Mouse (Mus musculus) frontal cortex, postnatal 14 days (tissue): ENCODE results near the gene Acsm3.
"Not testable (repeated sequence)": the region's sequence is repeated elsewhere in the genome, so short reads cannot be mapped to it uniquely, and the experiment has no call there.

Source experiments
- DNase-seq, 2 experiments: peaks; one replicate each; pipeline ENCODE4 v3.0.0; 2022; ENCODE audit warnings: low spot score in 2 of 2

Gene Acsm3

DNA sequence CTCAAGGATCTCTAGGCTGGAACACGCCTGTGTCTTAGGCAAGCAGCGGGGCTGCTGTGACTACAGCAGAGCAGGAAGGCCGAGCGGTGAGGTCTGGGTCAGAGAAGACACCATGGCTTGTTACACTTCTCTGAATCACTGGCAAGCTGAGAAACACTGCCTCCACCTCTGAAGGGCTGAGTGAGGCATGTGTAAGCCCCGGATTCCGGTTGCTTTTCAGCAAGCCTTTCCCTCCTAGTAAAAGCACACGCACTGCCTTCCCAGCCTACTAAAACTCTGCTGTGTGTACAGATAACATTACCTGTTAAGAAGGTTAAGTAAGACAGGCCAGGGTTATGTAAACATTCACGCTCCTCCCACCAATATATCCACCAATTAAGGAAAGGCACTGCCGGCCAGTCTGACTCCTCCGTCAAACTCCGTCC is at the start of gene Acsm3:
Gene Acsm3 (plus strand): TSS at position 397 of the 425 bp plus-strand sequence.
- DNase-seq = no peak

DNA sequence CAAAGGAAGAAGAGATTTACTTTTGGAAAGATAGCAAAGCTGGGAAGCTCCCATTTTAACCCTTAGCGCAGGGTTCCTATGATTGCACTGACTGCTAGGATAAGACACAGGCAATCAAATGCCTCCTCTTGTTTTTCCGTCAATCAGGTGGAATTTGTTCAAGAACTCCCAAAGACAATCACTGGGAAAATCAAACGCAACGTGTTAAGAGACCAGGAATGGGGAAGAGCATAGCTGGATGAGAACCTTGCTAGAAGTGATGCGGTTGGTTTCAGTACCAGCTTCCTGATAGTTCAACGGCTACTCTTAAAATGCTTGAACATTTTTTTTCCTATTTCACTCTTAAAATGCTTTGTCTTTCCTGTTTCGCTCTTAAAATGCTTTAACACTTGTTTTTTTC is 46.6 kb upstream of the Acsm3 start:
- DNase-seq = no peak

DNA sequence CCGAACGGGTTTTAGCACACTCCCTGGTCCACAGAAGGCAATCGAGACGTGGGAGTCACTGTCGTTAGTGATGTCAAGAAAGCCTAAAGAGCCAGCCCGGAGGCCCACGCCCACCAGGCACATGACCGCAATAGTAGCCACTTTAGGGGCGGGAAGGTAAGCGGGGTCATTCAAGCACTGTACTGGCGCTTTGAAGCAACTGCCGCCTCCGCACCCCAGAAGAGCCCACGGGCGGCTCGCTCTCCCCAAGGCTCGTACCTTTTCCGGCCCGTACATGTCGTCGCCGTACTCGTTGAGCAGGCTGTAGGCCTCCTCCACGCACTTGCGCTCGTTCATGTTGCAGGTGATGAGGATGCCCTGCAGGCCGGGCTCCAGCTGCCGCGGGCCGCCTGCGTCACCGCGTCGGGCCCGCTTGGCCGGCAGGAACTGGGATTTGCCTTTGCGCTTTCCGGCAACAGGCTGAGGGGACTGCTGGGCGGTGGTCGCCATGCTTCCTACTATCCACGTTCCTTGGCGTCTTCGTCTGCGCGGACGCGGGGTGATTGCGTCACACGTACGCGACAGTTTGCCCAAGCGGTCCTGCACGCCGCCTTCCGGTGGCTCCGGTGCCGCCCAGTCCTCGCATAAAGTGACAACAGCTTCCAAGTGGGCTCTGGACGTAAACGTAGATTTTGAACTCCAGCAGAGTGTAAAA is 40.3 kb upstream of the Acsm3 start, which contains the start of gene Thumpd1:
Gene Thumpd1 (minus strand): TSS at position 546 of the 694 bp plus-strand sequence.
- DNase-seq = peak; percentile 88 to 95

DNA sequence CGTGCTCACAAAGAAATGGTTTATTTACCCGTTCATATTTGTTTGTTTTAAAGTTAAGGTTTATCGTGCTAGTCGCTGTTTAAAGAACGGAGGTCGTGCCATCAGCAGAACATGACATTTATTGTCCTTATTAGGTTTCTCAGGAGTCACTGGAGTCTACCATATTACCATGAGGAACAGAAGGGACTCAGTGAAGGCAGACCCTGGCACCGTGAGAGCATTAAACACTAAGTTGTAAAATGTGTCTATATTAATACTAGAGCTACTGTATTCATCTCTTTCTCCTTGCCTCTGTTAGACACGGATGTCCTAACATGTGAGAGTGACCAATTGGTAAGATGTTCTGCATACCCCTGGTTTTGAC is 39.8 kb upstream of the Acsm3 start:
- DNase-seq = no peak

DNA sequence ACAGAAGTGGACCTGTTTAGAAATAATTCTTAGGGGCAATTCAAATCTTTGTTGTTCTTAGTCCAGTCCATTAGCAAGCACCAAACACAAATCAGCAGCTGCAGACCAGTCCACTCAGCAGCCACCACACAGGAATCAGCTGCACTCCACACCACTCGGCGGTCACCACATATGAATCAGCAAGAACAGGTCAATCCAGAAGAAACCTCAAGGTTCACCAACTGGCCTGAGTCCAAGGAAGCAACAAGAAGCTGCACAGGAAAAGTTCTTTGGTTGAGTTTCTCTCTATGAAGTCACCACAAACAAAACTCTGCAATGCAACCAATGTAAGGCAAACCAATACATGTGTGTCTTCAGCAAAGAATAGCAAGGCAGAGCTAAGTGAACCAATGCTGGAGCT is 33.1 kb upstream of the Acsm3 start:
- DNase-seq = no peak

DNA sequence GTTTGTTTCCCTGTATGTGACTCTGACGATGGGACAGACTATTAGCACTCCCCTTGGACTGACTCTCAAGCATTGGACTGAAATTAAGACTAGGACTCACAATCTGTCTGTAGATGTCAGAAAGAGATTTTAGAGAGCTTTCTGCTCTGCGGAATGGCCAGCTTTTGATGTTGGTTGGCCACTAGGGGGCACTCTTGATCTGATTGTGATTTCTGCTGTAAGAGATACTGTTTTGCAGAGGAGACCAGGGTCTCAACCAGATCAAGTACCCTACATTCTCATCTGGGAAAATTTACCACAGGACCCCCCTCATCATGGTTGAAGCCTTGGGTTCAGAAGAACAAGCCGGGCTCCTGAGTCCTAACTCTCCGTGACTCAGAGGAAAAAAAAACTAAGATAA is 29.5 kb upstream of the Acsm3 start:
- not testable (repeated sequence) for DNase-seq

DNA sequence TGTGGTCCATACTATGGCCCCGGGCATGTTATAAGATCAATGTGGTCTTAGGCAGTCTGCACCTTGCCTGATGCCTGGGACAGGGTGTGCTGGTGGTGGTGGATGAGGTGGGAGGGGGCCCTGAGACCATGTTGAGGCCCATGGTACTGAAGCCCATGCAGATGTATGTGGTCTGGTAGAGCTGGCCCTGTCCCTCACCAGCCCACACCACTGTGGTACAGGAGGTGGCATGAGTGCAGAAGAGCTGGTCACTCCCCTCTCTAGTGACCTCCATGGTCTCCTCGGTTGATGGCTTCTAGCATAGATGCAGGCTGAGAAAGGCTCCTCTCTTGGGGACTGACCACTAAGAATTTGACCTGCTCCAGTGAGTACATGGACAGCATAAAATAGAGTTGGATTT is 21.8 kb upstream of the Acsm3 start:
- DNase-seq = no peak

DNA sequence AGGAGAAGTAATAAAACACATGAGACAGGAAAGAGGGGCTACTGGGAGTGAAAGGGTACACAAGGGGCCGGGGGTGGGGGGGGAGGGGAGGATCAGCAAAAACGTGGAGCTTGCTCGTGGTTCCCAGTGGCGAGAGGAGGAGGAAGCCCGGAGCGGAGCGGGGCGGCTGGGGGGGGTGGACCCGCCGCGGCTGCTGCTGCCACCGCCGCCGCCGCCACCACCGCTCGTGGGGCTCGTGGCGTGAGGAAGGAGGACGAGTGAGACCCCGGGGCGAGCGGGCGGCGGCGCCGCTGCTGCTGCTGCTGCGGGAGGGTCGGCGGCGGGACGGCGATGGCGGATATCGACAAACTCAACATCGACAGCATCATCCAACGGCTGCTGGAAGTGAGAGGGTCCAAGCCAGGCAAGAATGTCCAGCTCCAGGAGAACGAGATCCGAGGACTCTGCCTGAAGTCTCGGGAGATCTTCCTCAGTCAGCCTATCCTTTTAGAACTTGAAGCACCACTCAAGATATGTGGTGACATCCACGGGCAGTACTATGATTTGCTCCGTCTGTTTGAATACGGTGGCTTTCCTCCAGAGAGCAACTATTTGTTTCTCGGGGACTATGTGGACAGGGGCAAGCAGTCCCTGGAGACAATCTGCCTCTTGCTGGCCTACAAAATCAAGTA is 20.8 kb upstream of the Acsm3 start:
- DNase-seq = not testable (repeated sequence)

DNA sequence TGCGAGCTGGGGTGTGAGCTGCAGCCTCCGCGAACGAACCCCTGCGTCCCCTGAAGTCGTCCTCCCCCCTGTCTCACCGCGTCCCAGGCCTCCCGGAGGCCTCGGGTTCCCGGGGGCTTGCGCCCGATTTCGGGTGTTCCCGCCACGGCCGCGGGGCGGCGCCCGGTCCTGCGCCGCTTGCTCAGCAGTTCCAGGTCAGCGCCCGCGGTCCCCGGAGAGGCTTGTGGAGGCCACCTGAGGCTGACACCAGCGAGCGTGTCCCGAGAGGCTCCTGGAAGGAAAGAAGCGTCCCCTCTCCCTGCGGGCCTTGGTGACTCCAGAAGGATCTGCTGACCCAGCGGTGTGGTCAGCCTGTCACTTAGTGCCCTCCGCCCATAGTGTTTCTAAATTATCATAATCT is 16.4 kb upstream of the Acsm3 start:
- DNase-seq = no peak

DNA sequence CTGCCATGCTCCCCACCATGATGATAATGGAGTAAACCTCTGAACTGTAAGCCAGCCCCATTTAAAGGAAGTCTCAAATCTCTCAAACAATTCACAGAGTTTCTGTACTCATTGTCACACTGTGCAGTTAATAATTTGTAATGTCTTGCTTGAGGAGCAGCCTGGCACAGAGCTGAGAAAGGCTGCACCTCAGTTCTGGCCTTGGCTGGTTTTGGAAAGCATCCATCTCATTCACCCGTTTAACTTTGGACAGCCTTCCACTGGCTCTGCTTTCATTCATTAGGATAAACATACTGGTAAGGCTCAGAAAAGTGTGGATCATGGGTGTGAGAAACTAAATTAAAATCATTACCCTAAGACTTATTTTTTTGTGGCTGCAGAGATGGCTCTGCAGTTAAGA is 14.9 kb upstream of the Acsm3 start:
- DNase-seq = no peak

DNA sequence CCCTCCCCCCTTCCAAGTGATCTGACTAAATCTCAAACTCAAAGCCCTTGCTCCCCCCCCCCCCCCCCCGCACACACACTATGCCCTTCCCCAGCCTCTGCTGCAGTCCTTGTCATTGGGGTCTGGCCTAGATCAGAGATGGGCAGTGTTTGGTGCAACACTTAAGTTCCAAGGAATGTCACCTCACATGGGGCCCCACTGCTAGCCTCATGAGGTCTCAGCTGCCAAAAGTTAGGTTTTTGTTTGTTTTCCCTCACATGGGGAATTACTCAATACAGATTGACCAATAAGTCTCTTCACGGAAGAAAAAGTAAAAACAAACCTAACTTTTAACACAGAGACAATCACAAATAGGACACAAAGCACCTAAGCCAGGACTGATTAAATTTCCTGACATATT is 12.0 kb upstream of the Acsm3 start:
- no peak for DNase-seq

DNA sequence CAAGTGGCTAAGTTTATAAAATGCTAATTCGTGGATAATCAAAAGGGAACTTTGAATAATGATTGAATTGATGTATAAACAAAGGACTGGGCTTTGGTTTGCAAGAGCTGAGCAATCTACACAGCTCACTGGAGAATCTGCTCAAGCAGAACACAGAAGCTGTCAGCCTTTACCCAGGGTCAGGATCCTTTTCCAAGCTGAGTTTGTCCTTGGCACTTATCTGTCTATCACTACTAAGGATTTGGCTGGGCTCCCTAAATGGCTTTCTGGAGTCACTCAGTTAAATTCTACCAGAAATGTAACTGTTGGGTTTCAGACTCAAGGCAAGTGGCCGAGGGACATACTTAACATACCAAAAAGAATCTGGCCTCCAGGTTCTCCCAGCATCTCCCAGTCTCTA is 10.8 kb upstream of the Acsm3 start:
- DNase-seq = no peak

DNA sequence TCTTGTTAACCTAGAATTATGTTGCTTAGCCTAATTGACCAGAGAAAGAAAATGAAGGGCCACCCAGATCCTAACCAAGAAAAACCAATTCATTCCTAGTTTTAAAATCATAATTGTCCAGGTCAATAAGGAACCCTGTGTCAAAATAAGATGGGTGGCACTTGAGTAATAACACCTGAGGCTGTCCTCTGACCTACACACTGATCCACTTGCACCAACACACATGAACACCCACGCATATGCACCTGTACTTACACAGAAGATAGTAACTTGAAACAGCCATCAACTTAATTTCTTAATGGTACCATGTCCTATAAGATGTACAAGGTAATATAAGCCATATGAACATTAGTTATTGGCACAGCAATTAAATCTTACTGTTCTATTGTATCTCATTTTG is 7.0 kb upstream of the Acsm3 start:
- no peak for DNase-seq

DNA sequence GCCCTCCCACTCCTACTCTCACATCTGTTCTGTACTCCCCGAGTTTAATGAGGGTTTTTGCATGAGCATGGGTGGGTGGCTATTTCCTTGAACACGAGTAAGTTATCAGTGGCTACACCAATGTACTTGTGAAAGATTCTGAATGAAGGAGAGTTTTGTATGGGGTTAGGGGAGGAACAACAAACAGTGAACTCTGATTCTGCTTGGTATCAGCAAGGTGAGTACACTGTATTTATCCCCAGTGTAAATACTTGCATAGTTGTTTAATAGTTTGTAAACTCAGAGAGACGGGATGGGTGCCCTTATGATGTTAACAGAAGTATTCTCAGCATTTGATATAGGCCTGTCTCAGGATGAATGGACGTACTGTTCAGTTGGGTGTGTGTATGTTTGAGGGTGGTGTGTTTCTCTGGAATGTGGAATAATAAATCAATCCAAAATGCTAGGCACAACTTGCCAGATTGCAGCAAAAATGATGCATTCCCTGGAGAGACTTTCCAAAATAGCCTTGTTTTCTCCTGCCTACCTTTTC is 1.5 kb downstream of the Acsm3 start:
- no peak for DNase-seq

DNA sequence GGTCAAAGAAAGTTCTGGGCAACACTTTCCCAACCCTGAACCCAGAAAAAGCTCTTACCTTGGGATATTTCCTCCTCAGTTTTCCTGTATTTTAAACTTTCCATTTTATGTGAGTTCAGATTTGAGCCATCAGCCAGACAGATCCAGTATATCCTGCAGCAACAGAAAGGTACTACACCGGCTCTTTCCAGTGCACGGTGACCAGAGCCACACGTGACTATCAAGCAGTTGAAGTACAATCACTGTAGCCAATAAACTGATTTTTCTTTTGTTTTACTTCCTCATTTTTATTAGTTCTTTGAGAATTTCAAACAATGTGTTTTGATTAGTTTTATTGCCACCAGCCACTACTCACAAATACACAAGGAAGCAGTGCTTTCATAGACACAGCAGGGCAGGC is 3.7 kb downstream of the Acsm3 start:
- no peak for DNase-seq

DNA sequence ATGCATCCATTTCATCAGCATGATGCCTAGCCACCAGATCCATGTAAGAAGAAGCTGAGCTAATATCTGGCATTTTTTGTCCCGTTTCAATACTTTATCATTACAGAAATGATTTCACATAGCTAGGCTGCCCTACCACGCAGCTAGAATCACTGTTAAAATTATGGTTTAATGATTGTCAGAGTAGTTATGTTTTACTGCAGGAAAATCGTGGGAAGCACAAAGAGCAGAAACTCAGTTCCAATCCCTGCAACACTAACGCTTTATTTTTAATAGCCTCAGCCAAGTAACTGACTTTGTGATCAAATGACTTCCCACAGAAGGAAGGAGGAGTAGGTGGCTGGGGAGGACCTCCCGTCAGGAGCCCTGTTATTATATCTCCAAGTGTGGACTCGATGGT is 6.3 kb downstream of the Acsm3 start:
- DNase-seq = no peak

DNA sequence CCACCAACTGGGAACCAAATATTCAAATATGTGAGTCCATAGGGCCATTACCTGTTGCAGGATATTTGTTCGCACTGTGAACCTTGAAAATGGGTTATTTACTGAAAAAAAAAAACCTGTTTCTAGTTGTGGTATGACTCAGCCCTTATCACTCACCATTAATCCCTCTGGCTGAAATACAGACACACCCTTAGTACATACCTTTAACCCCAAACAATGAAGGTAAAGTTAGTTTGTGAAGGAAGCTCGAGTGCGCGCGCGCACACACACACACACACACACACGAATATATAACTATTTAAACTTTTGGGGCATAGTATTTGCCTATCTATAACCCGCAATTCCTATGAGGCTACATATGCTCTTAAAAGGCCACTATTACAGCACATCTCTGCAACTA is 9.2 kb downstream of the Acsm3 start:
- DNase-seq = no peak

DNA sequence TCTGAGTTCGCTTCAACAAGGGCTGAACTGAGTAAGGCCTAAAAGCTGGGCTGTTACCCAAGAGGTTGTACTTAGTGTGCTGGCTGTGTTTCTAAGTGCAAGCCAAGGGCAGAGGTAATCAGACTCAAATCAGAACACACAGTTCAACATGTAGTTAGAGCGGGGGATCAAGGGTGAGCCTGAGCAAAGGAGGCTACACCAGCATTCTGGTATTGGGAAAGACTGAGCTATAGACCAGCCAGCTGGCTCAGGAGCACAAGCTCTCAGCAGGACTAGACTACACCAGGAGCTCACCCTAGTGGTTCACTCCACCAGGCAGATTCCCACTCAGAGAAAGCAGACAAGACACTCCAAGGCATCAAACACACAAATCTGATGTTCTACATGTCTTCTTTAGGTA is 22.7 kb downstream of the Acsm3 start:
- no peak for DNase-seq

DNA sequence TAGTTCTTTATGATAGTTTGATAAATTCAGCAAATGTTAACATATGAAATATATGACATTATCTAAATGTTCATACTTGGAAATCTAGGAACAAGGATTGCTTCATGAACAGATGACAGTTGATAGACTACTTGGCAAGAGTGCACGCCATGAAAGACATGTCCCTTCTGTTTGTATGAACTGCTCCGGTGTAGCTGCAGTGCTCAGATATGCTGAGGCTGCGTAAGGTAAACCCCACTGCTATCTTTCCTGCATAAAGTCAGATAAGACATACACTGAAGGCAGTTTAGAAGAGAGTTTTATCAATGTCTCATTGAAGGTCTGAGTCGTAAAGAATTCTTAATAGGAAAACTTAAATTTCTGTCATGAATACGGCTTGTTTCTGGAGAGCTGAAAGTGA is 24.2 kb downstream of the Acsm3 start:
- no peak for DNase-seq

DNA sequence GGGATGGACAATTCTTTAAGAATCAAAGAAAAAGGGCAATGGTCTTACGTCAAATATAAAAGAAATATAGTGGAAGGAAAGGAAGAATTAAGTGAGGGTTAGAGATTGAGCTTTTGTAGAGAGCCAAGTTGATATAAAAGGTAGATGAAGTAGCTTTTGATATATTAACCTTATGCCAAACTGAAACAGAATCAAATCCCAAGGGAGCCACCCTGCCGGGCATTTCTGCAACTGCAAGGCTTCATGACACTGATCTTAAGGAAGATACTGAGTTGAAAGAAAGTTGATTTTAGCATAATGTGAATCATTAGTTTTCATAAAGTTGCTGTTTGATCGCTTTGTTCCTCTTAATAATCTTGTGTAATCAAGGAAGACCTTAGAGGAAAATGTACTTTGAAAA is 28.3 kb downstream of the Acsm3 start:
- no peak for DNase-seq

DNA sequence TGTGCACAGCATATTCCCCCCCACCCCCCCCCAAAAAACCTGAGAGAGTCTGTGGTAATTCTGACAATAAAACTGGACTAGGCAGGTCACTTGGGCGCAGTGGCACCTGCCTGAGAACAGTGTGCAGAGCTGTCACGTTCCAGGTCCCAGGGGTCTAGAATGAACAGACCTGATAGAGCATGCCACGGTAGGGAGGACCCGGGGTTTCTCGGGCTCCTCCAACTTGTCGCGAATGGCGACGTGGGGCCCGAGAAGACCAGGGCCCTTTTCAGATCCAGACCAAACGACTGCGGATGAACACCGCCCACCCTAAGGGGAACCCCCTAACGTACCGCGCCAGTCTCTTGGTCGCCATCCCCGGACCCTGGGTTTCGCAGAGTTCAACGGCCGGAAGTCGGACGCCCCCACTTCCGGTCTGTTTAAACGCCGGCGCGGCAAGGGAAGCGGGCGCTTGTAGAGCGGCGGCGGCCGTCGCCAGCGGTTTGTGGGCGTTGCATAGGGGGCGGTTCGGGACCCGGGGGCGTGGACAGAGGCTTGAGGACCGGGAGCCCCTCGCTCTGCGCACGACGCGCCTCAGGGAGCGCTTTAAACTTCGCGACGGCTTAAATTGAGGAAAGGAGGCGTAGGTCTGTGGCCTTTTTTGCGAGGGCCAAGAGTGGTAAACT is 33.0 kb downstream of the Acsm3 start, which contains the start of the genes Rexo5 and Eri2:
Gene Rexo5 (plus strand): TSS at position 421 of the 665 bp plus-strand sequence.
Gene Eri2 (minus strand): TSS at position 473 of the 665 bp plus-strand sequence.
- DNase-seq = peak; percentile 51 to 66

DNA sequence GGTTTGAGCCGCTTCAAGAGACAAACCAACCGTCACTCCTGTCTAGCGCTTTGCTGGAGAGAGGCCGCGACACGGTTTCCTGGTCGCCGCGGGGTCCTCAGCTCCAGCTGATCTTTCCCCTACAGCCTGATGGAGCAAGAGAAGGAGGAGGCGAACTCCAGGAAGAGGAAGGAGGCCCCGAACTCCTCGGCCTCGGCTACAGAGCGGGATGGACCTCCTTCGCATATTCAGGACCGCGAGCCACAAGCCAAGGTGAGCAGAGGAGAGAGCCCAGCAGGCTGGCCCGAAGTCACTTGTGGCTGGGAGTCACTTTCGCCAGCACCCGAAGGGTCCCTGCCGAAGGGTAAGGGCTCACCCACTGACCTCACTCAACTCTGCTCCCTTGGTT is 33.5 kb downstream of the Acsm3 start:
- DNase-seq = no peak

DNA sequence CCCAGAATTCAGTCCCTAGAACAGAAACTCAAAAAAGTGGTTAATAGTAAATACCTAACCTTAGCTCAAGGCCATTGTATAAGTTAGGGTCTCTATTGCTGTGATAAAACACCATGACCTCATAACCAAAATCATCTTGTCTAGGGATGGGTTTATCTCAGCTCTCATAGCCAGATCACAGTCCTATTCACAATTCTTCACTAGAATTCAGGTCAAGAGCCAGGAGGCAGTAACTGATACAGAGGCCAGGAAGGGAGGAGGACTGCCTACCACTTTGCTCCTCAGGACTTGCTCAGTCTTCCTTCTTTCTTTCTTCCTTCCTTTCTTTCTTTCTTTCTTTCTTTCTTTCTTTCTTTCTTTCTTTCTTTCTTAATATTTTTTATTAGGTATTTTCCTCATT is 34.6 kb downstream of the Acsm3 start:
- no peak for DNase-seq
